Mouse (Mus musculus) cerebellum, postnatal 10 days (tissue): ENCODE measurements around the gene Sap25.

Experiments
- DNase-seq, 2 experiments: peaks; one replicate each; pipeline ENCODE4 v3.0.0; 2021; ENCODE audit warnings: mixed read lengths in 2 of 2

The Sap25 gene

DNA sequence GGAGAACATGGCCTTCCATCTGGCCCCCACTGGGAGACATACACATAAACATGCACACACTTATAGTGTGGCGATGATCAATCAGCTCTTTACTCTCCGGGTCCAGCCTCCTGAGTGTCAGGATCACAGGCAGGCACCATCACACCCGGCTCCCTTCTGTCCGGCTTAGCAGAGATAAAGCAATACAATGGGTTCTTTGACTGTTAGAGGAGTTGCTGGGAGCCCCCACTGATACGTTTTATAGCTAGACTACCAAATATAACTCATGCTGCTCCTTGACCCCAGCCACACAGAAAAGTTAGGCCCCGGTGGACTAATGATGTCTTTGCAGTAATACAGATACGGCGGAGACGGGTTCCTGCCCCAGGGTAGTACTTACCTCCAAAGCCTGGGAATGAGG lies 21.9 kb downstream of the Sap25 start:
- DNase-seq: no peak

DNA sequence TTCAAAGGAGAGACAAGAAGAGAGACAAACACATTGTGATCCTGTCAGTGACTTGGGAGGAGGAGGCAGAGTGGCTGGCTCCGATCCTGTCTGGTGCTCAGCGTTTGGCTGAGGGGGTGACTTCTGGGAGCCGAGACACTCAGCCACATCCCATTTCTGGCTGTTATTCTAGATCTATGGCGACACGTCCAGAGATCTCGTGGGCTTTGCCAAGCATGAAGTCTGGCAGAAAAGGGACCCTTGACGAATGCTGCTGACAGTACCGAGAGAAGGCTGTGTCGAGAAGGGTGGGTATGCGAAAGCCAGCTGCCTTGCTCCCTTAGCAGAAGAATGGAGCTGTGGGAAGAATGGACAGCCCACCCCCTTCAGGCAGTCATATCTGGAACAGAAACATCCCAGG lies 27.8 kb downstream of the Sap25 start:
- DNase-seq: peak; percentile 56 to 58

DNA sequence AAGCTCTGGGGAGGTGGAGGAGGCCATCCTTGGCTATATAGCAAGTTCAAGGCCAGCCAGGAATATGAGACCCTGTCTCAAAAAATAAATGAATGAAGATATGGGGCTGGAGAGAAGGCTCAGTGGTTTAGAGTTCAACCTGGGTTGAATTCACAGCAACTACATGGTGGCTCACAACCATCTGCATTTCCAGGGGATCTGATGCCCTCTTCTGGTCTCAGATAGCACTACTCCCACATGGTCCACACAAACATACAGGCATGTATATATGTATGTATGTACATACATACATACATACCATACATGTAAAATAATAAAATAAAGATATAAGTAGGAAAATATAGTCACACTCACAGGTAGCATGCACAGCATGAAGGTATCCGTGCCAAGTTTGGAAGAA lies 29.1 kb downstream of the Sap25 start:
- DNase-seq: peak in 1 of 2 experiments; percentile 40

DNA sequence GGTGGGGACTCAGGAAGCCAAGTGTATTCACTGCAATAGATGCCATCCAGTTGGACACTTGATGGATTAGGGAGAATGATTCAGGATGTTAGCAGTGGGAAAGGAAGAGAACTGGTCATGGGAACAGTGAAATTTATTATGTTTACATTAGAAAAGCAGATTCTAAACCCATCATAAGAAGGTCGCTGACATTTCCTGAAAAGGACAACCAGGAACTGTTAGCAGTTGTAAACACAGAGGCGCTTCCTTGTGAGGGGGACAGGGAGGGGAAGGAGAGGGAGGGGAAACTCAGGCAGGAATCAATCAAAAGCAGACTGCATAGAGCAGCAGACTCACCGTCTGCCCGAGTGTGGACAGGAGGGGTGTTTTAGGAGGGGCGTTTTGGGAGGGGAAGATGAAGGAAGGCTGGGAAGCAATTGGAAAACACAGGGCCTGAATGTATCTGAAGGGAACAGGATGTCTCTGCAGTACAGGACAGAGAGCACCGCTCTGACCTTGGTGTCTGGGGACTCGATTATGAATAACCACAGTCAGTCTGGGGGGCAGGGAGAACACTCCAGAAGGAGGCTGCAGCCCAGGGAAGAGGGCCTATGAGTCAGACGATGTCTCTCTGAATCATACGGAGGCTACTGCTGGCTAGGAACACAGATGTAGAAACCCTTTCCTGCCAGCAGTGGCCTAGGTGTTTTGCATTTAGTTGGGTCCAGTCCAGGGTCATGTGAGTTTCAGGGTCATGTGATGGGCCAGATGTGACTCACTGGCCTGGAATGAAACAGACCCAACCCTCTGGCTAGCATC lies 30.5 kb downstream of the Sap25 start:
- DNase-seq: no peak

DNA sequence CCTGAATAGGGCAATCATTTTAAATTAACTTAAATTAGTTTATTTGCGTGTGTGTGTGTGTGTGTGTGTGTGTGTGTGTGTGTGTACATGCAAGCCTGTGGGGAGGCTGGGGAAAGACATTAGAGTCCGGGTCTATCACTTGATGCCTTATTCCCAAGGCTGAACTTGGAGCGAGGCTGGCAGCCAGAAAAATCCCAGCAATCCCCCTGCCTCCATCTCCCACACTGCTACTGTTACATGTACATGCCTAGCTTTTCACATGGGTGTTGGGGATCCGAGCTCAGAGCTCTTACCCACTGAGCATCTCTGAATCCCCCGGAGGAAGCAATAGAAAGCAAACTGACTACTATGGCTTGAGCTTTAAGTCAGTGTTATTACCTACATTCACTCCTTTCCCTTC lies 31.2 kb downstream of the Sap25 start:
- DNase-seq: no peak

DNA sequence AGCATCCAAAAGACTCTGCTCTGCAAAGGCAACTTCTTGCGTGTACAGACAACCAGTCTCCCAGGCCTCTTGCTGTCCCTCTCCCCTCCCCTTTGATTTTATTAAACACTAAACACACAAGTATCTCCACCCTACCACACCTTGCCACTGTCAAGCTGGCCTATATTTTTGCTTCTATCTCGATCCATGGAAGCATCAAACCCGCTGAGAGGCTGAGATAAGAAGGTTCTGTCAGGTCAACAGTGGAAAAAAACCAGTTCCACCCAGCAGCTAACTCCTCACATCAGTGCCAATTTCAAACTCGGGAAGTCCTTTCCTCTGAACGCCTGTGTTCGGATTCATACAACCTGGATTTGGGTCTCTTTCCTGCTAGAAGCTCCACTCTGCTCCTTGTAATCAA lies 31.9 kb downstream of the Sap25 start:
- DNase-seq: no peak

DNA sequence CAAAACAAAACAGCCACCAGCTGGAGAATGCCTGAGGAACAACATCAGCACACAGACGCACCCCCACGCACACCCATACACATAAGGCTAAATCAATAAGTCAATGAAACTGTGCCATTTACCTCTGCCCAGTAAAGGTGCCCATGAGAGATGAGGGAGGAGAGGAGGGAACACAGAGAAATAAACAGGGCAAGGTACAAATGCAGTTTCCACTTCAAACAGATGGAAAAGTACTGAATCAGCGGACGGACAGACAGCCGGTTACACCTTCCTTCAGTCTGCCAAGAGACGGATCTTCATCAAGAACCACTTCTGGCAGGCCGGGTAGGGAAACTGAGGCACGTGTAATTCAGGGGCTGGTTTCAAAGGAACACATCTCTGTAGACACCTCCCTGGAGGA lies 33.7 kb downstream of the Sap25 start:
- DNase-seq: no peak

DNA sequence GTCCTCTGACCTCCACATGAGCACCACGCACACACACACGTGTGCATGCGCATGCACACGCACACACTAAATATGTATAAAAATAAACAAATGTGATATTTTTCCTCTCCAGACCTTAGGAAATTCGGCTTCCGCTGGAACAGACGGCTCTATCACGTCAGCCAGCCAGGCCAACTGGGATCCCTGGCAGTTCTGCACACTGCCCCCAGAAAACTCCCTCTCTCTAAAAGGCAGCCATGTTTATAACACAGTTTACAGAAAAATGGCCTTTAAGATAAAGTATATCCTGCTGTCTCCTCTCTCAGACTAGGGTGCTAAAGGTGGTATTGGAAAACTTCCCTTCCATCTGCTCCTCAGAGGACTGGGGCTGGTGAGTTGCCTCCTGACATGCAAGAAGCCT lies 36.7 kb downstream of the Sap25 start:
- DNase-seq: no peak

DNA sequence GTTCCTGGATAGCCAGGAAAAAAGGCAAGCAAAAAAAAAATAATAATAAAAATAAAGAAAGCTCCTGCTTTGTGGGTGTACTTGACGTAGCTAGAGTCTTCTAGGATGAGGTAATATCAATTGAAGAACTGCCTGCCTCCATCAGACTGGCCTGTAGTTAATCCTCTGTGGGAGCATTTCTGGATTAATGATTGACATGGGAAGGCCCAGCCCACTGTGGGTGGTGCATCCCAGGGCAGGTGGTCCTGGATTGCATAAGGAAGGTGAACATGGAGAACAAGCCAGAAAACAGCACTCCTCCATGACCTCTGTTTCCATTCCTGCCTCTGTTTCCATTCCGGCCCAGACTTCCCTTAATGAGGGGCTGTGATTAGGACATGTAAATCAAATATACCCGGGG lies 37.6 kb downstream of the Sap25 start:
- no peak for DNase-seq

DNA sequence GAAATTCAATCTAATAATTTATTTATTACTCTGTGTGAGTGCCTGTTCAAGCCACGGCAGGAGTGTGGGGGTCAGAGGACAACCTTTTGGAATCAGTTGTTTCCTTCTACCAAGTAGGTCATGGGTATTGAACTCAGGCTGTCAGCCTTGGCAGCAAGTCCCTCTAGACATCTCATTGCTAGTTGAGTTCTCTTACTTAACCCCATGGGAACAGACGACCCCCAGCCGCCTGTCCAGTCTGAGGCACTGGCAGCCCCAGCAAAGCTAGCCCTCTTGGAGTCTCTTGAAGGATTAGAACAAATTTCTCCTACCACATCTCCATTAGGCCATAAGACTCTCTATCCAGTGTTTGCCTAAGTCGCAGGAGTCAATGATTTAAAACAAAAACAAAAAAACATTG lies 38.6 kb downstream of the Sap25 start:
- no peak for DNase-seq

DNA sequence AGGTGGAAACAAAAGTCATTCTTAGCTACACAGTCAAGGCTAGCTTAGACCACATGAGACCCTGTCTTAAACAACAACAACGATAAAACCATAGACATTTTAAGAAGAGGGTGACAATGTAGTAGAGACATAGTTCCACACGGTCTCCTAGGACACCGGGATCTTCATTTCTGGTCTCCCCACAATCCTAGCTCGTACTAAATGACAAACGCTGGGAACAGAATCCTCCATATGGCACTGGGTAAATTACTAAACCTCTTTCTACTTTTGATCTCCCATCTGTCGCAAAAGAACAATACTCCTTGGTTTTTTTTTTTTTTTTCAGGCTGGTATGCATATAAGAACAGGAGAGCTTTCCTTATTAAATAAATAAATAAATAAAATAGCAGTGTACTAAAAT lies 41.4 kb downstream of the Sap25 start:
- DNase-seq: no peak

DNA sequence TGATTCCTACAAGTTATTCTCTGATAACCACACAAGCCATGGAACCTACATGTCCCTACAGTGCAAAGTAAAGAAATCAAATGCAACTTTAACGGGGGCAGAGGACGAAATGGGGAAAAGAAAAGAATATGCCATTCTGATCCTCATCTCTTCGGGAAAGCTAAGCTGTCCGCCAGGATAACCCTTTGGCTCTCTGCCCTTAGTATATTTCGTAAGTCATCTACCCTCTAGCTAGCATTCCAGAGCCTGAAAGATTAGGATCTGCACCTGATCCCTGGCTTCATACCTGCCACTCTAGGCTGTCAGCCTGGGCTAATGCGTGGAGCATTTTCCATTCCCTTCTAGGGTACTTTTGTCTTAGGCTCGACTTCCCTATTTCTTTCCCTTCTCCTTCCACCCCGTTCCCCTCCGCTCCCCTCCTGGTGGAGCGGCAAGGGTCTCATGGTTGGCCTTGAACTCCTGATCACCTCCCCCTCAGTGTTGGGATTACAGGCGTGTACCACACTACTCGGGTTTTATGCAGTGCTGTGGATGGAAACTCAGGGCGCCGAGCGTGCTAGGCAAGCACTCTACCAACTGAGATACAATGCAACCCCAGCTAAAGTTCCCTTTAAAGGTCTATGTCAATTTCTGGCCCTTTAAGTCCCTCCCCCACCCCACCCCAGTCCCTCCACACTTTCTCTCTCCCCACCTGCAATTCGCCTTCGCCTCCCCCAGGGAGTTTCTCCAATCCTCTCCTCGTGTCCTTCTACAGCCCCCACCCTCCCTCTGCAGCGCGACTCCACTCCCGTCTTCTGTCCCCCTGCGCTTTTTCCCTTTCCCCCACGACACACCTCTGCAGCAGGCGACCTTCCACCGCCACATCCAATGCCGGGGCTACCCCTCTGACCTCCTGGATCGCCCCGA lies 42.5 kb downstream of the Sap25 start:
- DNase-seq: peak; percentile 44 to 46

DNA sequence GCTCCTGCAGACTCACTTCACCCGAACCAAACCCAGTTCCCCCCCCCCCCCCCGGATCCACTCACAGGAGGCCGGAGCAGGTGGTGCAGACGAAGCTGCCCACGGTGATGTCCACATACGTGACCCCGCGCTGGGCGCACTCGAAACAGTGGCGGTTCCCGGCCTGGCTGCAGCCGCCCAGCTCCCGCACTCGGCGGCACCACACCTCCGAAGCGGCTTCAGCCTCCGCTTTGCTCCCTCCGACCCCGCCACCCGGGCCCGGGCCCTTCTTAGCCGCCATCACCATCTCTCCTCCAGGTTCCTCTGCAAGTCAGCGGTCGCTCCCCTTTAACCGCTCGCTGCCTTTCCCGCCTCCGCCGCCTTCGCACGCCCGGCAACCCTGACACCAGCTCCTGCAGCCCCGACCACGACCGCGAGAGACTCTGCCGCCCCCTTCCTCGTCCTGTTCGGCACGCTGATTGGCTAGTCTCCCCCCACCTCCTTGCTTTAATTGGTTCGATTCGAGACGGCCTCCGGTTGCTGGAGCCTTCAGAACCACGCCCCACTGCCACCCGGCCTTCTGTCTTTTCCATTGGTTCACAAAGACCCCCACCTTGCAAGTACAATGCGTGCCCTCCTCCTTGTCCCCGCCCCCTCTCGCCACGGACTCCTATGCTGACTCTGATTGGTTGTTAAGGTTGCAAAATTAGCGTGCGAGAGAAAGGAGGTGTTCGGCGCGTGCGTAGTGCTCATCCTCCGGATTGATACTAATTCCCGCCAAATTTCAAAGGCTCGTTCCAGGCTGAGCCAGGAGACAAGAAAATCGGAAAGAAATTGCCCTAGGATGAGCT lies 43.4 kb downstream of the Sap25 start, which contains the start of gene Agfg2:
Agfg2 (minus strand) TSS at position 433 of the 830 bp plus-strand sequence.
- peak; percentile 99 to 100 for DNase-seq

DNA sequence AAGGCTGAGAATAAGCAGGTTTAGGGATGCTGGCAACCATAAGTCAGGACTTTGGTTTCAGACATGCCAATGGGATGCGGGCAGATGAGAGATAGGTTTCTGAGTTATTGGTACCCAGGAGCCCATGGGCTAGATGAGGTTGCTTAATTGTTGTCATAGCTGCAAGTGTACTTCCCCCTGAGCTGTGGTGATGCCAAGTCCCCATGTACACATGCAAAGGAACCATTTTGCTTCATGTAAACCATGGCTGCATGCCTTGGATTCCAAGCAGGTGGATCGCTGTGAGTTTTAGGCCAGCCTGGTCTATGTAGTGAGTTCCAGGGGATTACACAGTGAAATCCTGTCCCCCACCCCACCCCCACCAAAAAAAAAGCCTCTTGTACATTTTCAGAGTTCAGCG lies 44.5 kb downstream of the Sap25 start:
- no peak for DNase-seq

DNA sequence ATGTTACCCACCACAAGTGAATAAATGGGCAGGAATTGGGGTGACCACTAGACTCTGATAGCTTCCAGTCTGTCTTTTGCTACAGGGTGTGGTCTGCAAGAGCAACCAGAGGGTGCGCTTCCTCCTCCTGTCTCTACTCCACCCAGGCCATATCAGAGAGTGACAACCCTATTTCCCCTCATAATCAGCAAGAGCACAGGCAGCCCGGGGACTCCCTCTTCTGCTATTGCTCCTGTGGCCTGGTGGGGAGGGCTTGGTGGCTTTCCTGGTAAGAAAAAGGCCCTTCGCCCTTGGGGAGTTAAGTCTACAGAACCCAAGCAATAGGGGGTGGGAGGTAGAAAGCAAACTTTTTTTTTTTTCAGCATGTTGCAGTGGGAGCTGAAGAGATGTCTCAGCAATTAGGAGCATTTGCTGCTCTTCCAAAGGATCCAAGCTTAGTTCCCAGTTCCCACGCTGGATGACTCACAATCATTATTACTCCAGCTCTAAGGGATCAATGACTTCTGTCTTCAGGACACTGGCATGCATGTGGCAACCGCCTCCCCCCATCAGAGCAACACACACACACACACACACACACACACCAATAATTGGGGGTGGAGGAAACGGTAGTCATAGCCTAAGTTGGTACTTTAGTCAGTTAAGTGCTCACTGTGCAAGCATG lies 45.1 kb downstream of the Sap25 start:
- no peak for DNase-seq

DNA sequence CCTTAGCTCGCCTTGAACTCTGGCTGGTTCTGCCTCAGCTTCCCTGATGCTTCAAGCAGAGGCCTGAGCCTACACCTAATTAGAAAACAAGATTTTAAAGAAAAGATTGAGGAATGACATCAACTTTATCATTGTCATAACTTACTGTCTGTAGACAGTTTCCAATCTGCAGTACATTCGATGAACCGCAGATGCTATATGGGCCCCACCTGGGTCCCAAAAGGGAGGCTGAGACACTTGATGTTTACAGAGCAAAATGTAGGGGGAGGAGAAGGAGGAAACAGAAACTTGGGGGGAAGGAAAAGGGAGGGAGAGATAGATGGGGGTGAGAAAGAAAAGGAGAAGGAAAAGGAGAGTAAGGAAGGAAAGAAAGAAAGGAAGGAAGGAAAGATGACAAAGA lies 48.8 kb downstream of the Sap25 start:
- no peak for DNase-seq

DNA sequence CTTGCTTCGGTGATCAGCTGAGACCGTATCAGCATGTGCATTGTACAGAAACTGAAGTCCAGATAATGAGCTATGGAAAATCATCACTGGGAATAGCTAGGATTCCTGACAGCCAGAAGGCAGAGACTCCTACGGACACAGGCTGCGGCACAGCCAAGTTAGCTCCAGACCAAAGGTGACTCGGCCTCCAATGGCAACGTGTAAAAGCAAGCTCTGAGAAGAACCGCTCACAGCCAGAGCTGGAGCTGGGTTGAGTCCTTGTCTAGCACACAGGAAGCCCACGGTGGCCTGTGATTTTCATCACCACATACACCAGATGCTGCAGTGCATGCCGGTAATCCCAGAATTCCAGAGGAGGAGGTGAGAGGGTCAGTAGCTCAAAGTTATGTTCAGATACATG lies 49.4 kb downstream of the Sap25 start:
- DNase-seq: no peak

DNA sequence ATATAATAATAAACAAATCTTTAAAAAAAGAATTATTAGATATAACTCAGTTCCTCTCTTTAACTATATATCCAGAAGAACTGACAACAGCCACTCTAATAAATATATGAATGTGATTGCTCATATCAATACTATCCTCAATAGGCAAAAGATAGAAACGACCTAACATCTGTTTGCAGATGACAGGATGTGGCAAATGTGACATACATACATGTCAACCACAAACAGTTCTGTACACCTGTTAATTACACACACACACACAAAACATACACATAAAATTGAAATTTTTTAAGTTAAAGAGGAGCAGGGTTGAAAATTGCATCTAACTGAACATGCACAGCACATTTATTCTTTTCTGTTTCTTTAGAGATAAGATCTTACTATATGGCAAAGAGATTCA lies 50.7 kb downstream of the Sap25 start:
- no peak for DNase-seq
